Mouse (Mus musculus) lung, adult 2 months (tissue): ENCODE measurements around the gene Abi1.

Experiments used
- CTCF ChIP-seq: fragments of 200-500 bp; IDR thresholded peaks from 2 replicates; pipeline ENCODE4 v1.5.1; 2011; ENCODE audit warnings: mild to moderate bottlenecking, low read length, control low read depth; ENCODE audit not compliant: insufficient read depth
- POLR2A ChIP-seq: fragments of 200-500 bp; IDR thresholded peaks from 2 replicates; pipeline ENCODE4 v1.6.1; 2011; ENCODE audit warnings: low read depth, mild to moderate bottlenecking, control low read depth, low read length, borderline replicate concordance; ENCODE audit errors: extremely low read depth

DNA sequence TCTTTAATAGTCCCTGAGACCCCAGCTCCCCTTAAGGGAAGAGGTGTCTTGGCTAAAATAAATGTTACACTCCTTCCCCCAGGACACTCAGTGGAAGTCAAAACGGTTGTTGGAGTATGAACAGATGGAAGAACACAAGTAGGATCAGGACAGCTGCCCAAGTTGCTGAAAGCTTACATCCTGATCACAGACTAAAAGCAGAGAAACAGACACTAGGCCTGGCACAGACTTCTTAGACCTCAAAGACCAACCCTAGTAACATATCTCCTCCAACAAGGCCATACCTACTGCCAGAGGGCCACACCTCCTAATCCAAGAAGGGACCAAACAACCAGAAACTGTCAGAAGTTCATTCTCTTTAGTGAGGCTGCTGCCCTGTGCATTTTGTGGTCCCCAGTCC, 31.8 kb downstream of the Abi1 start:
- TF ChIP-seq CTCF (no peak), POLR2A (no peak)
